Mouse (Mus musculus) ES-E14 (cell line): ENCODE data around the gene Lrmda. TPM values are rescaled to one million over a fixed set of nuclear protein-coding genes. Genes with fewer than 3 reads are reported as not detected.

Source experiments
- DNase-seq: peaks from one replicate; pipeline ENCODE4 v3.0.0-alpha.2; 2013; ENCODE audit warnings: low read depth, low spot score
- H3K27ac ChIP-seq: 2 replicates; pipeline ENCODE4 v1.5.1; 2012; ENCODE audit warnings: low read depth, mild to moderate bottlenecking, low read length, moderate library complexity, mixed read lengths; ENCODE audit not compliant: poor library complexity, insufficient read depth, severe bottlenecking
- H3K36me3 ChIP-seq: 2 replicates; pipeline ENCODE4 v1.6.1; 2012; ENCODE audit warnings: mild to moderate bottlenecking, low read length, moderate library complexity, mixed read lengths; ENCODE audit not compliant: control insufficient read depth, poor library complexity, insufficient read depth, severe bottlenecking
- H3K4me1 ChIP-seq, 2 experiments: fragments of 150-350 bp in 1 of 2; sonication (generic) in 1 of 2; 2 replicates each; pipeline ENCODE4 v1.6.1; 2012; ENCODE audit warnings: low read length in 2 of 2, mild to moderate bottlenecking in 1 of 2, mixed read lengths in 1 of 2; ENCODE audit not compliant: control insufficient read depth in 2 of 2, insufficient read depth in 2 of 2, poor library complexity in 1 of 2
- H3K4me3 ChIP-seq, 2 experiments: fragments of 150-350 bp in 1 of 2; sonication (generic) in 1 of 2; 2 replicates each; pipeline ENCODE4 v1.5.1; 2012; ENCODE audit warnings: low read length in 2 of 2, low read depth in 1 of 2, mild to moderate bottlenecking in 1 of 2, mixed read lengths in 1 of 2; ENCODE audit not compliant: insufficient read depth in 1 of 2, poor library complexity in 1 of 2, severe bottlenecking in 1 of 2
- H3K9ac ChIP-seq: 2 replicates; pipeline ENCODE4 v1.6.1; 2012; ENCODE audit warnings: low read depth, mild to moderate bottlenecking, low read length, mixed read lengths; ENCODE audit not compliant: poor library complexity, insufficient read depth, severe bottlenecking
- H3K9me3 ChIP-seq: fragments of 150-350 bp; sonication (generic); 2 replicates; pipeline ENCODE4 v1.6.1; 2012; ENCODE audit warnings: low read depth, mild to moderate bottlenecking, low read length; ENCODE audit not compliant: control insufficient read depth, insufficient read depth
- CHD2 ChIP-seq: IDR thresholded peaks from 2 replicates; pipeline ENCODE4 v1.6.1; 2014; ENCODE audit warnings: mild to moderate bottlenecking, low read depth, low read length, inconsistent platforms
- HCFC1 ChIP-seq: IDR thresholded peaks from 2 replicates; pipeline ENCODE4 v1.6.1; 2012; ENCODE audit warnings: low read length, inconsistent platforms, borderline replicate concordance; ENCODE audit not compliant: insufficient read depth
- MAFK ChIP-seq: IDR thresholded peaks from 2 replicates; pipeline ENCODE4 v1.6.1; 2014; ENCODE audit warnings: mild to moderate bottlenecking, low read depth, low read length, inconsistent platforms; ENCODE audit not compliant: insufficient read depth
- ZC3H11A ChIP-seq: IDR thresholded peaks from 2 replicates; pipeline ENCODE4 v1.6.1; 2012; ENCODE audit warnings: low read depth, mild to moderate bottlenecking, inconsistent platforms, low read length, borderline replicate concordance
- ZNF384 ChIP-seq: IDR thresholded peaks from 2 replicates; pipeline ENCODE4 v1.6.1; 2012; ENCODE audit warnings: low read depth, low read length, inconsistent platforms
- in situ Hi-C, 2 experiments: fragments of 600-800 bp; cut with MboI; formaldehyde crosslinking; loops; one replicate each; pipeline ENCODE4 v1.15.1; 2025; ENCODE audit warnings: low sequenced_read_pairs in 2 of 2, inconsistent platforms in 1 of 2; ENCODE audit not compliant: unreplicated experiment in 2 of 2
- total RNA-seq: library from RNA; depleted of rRNA; stranded (reverse); fragments of 300-350 nt; gene quantifications from 2 replicates; pipeline ENCODE4 v1.2.3, GENCODE M21; 2012

The Lrmda gene
- total RNA-seq, 1 experiment = 0.22 TPM

GRCm38 (mm10) chr14:22093124-22093523 is 73.6 kb downstream of the Lrmda start:
- DNase-seq = no peak
- no peaks in the 10 kb centered on the region for H3K9me3 ChIP-seq
- H3K36me3 ChIP-seq = no peaks in the 10 kb centered on the region
- no peak overlapping the region for H3K4me3 ChIP-seq
- TF ChIP-seq CHD2 (no peak), ZC3H11A (no peak), HCFC1 (no peak), ZNF384 (no peak), MAFK (no peak)
- no peak overlapping the region for H3K27ac ChIP-seq
- H3K4me1 ChIP-seq = no peaks in the 10 kb centered on the region
- in situ Hi-C loops = no loop called here
- H3K9ac ChIP-seq = no peak overlapping the region

- H3K36me3 ChIP-seq = no peaks in the 10 kb centered on the region
- no peak overlapping the region for H3K4me3 ChIP-seq
- DNase-seq = no peak
- no peak for TF ChIP-seq CHD2
- no peak for TF ChIP-seq ZC3H11A
- TF ChIP-seq HCFC1 = no peak
- no peak for TF ChIP-seq ZNF384
- TF ChIP-seq MAFK = no peak
- H3K4me1 ChIP-seq = no peaks in the 10 kb centered on the region
- no peak overlapping the region for H3K9ac ChIP-seq
- in situ Hi-C loops = no loop called here
- no peaks in the 10 kb centered on the region for H3K9me3 ChIP-seq
- no peak overlapping the region for H3K27ac ChIP-seq
Observed at GRCm38 (mm10) chr14:22101961-22102805, 82.7 kb downstream of the Lrmda start.

- Histone ChIP-seq H3K9ac (no peak overlapping the region), H3K9me3 (no peaks in the 10 kb centered on the region), H3K4me1 (no peaks in the 10 kb centered on the region), H3K4me3 (no peak overlapping the region), H3K36me3 (no peaks in the 10 kb centered on the region), H3K27ac (no peak overlapping the region)
- DNase-seq = no peak
- TF ChIP-seq CHD2 (no peak), HCFC1 (no peak)
- in situ Hi-C loops = no loop called here
Observed at GRCm38 (mm10) chr14:22105855-22106254, 86.3 kb downstream of the Lrmda start.

- H3K9ac ChIP-seq = no peak overlapping the region
- H3K9me3 ChIP-seq = no peaks in the 10 kb centered on the region
- H3K4me1 ChIP-seq = no peaks in the 10 kb centered on the region
- no peaks in the 10 kb centered on the region for H3K36me3 ChIP-seq
- H3K4me3 ChIP-seq = no peak overlapping the region
- in situ Hi-C loops = no loop called here
- TF ChIP-seq CHD2 = no peak
- TF ChIP-seq MAFK = no peak
- no peak for TF ChIP-seq ZNF384
- no peak for TF ChIP-seq HCFC1
- TF ChIP-seq ZC3H11A = no peak
- H3K27ac ChIP-seq = no peak overlapping the region
- DNase-seq = no peak
Observed at GRCm38 (mm10) chr14:22106777-22107176, 87.3 kb downstream of the Lrmda start.
